Mouse (Mus musculus): ENCODE measurements around the gene Tnfrsf13b.

DNA sequence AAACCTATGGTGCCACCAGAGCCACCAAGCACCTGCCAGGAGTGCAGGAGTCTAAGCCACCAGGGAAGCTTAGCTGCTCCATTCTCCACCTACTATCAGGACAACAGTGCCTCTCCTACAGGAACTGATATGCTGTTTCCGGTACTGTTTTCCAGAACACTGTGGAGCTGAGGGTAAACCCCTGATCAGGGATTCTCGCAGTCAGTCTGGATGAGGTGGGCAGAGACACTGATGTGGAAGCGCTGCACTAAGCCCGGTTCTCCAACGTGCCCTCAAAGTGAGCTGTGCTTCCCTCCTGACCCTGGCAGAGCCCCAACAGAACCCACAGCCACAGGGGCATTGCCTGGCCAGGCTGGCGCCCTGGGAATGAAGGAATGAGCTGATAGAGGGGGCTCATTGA lies 37.8 kb downstream of the Tnfrsf13b start:
- TF ChIP-seq CTCF (IDR thresholded peaks at IDR 0.05; ENCODE audit: low read depth, low read length) (no peak), POLR2A (IDR thresholded peaks at IDR 0.05; ENCODE audit: extremely low read depth, insufficient read depth, low read length) (no peak)

All from liver, adult 2 months (tissue).